Mouse (Mus musculus) kidney, adult 2 months (tissue): ENCODE results near the gene Abcg1. TPM values are rescaled to one million over a fixed set of nuclear protein-coding genes. Genes with fewer than 3 reads are reported as not detected.

Source experiments
- DNase-seq: peaks from one replicate; pipeline ENCODE4 v3.0.0; 2021
- H3K27ac ChIP-seq: fragments of 200-500 bp; 2 replicates; pipeline ENCODE4 v1.5.1; 2012; ENCODE audit warnings: low read depth, low read length, control low read depth, inconsistent platforms; ENCODE audit not compliant: insufficient read depth
- H3K27me3 ChIP-seq: fragments of 200-500 bp; replicated peaks from 2 replicates; pipeline ENCODE4 v1.6.1; 2012; ENCODE audit warnings: mild to moderate bottlenecking, moderate library complexity, low read length, inconsistent platforms; ENCODE audit not compliant: control insufficient read depth, insufficient read depth
- H3K36me3 ChIP-seq: fragments of 200-500 bp; 2 replicates; pipeline ENCODE4 v1.6.1; 2012; ENCODE audit warnings: mild to moderate bottlenecking, moderate library complexity, low read length, inconsistent platforms; ENCODE audit not compliant: control insufficient read depth, insufficient read depth
- H3K4me1 ChIP-seq: fragments of 200-500 bp; 2 replicates; pipeline ENCODE4 v1.6.1; 2011; ENCODE audit warnings: low read length; ENCODE audit not compliant: control insufficient read depth, insufficient read depth
- H3K4me3 ChIP-seq: fragments of 200-500 bp; 2 replicates; pipeline ENCODE4 v1.5.1; 2011; ENCODE audit warnings: mild to moderate bottlenecking, low read depth, low read length, control low read depth; ENCODE audit not compliant: insufficient read depth
- CTCF ChIP-seq: fragments of 200-500 bp; conservative IDR thresholded peaks from 2 replicates; pipeline ENCODE4 v1.5.1; 2011; ENCODE audit warnings: low read depth, mild to moderate bottlenecking, control low read depth, low read length, moderate library complexity, mixed read lengths; ENCODE audit not compliant: insufficient read depth, insufficient read length
- POLR2A ChIP-seq: fragments of 200-500 bp; IDR thresholded peaks from one replicate; pipeline ENCODE4 v1.6.1; 2011; ENCODE audit warnings: low read depth, low read length, control low read depth
- WGBS: fragments of 180-500 bp; shearing (Covaris S2); methylation state at CpG from one replicate; pipeline ENCODE4 v1.1.7; 2018; 5-methylcytosine and 5-hydroxymethylcytosine counted together
- polyA plus RNA-seq: library from polyadenylated mRNA; depleted of rRNA; stranded (reverse); fragments of >200 nt; gene quantifications from 2 replicates; pipeline ENCODE4 v1.2.3, GENCODE M21; 2012

Abcg1 gene
- polyA plus RNA-seq, 1 experiment = 8.2 TPM

DNA sequence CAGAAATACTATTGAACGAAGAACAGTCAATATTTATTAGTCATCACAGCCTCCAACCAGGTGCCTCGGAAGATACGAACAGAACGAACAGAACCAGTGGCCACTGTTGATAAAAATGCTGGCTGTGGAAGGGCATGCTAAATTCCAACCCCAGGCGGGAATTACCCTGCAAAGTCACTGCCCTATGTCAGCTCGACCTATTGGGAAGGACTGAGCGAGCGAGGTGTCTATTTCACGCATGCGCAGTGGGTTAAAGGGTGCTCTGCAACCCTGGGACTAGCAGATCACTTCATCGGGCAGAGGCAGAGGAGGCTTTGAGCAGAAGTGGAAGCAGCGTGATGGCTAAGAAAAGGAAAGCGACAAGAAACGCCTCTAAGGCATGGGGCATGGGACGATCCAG, 76.3 kb downstream of the Abcg1 start:
- H3K27me3 ChIP-seq = no peaks in the 10 kb centered on the region
- TF ChIP-seq CTCF = no peak
- TF ChIP-seq POLR2A = no peak
- no peak overlapping the region for H3K27ac ChIP-seq
- DNase-seq = no peak
- WGBS = 69% methylated on average over 15 of the region's 15 CpGs
- no peak overlapping the region for H3K4me3 ChIP-seq
- no peaks in the 10 kb centered on the region for H3K4me1 ChIP-seq
- H3K36me3 ChIP-seq = no peaks in the 10 kb centered on the region

DNA sequence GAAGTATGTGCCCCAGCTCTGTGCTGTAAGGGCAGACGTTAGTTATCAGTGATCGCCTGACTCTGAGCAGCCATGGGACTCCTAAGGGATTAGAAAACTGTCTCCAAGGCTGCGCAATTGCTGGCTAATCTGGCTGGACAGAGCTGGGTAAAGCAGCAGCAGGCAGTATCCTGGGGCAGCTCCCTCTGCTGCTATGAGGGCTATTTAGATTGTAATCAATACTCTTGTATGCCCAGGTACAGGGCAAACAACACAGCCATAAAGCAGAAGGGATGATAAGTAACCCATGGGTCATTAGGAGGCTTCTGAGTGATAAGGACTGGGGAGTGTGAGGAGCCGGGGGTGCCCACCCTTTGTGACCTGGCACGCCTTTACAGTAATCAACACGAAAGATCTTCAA, 77.4 kb downstream of the Abcg1 start:
- no peaks in the 10 kb centered on the region for H3K4me1 ChIP-seq
- H3K27ac ChIP-seq = no peak overlapping the region
- no peak for DNase-seq
- H3K27me3 ChIP-seq = no peaks in the 10 kb centered on the region
- WGBS = 59% methylated on average over 6 of the region's 6 CpGs
- no peaks in the 10 kb centered on the region for H3K36me3 ChIP-seq
- no peak overlapping the region for H3K4me3 ChIP-seq
- TF ChIP-seq CTCF (no peak), POLR2A (no peak)

DNA sequence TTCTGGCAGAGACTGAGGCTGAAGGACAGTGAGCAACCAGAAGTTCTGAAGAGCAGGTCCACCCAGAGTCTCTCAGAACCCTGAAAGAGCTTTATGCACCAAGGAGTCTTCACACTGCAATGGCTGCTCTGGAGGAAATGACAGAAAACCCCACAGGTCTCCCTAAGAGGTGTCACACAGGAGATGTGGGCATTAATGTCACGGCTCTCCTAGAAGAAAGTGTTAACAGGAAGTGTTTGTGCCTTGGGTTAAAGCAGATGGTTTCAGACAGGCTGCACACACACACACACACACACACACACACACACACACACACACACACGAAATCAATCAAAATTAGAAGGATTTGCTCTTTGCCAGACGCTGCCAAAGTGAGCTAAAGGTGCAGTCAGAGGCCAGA, 78.8 kb downstream of the Abcg1 start:
- no peaks in the 10 kb centered on the region for H3K27me3 ChIP-seq
- TF ChIP-seq CTCF = no peak
- TF ChIP-seq POLR2A = no peak
- H3K27ac ChIP-seq = no peak overlapping the region
- no peaks in the 10 kb centered on the region for H3K36me3 ChIP-seq
- H3K4me3 ChIP-seq = no peak overlapping the region
- H3K4me1 ChIP-seq = no peaks in the 10 kb centered on the region
- 64% methylated on average over 3 of the region's 3 CpGs for WGBS
- DNase-seq = no peak

GRCm38 (mm10) chr17:31136821-31137220, 79.3 kb downstream of the Abcg1 start:
- H3K4me3 ChIP-seq = no peak overlapping the region
- H3K27ac ChIP-seq = no peak overlapping the region
- H3K4me1 ChIP-seq = no peaks in the 10 kb centered on the region
- H3K27me3 ChIP-seq = no peaks in the 10 kb centered on the region
- TF ChIP-seq POLR2A (no peak), CTCF (no peak)
- DNase-seq = no peak
- H3K36me3 ChIP-seq = no peaks in the 10 kb centered on the region
- WGBS = 86% methylated on average over 1 of the region's 1 CpGs

- DNase-seq = peak; percentile 75
- Histone ChIP-seq H3K27ac (no peak overlapping the region), H3K4me1 (no peaks in the 10 kb centered on the region), H3K4me3 (no peak overlapping the region), H3K36me3 (no peaks in the 10 kb centered on the region), H3K27me3 (no peaks in the 10 kb centered on the region)
- 11% methylated on average over 5 of the region's 5 CpGs for WGBS
- TF ChIP-seq POLR2A (no peak), CTCF (peak; percentile 89)
Measured at GRCm38 (mm10) chr17:31138398-31138797, 80.9 kb downstream of the Abcg1 start.

DNA sequence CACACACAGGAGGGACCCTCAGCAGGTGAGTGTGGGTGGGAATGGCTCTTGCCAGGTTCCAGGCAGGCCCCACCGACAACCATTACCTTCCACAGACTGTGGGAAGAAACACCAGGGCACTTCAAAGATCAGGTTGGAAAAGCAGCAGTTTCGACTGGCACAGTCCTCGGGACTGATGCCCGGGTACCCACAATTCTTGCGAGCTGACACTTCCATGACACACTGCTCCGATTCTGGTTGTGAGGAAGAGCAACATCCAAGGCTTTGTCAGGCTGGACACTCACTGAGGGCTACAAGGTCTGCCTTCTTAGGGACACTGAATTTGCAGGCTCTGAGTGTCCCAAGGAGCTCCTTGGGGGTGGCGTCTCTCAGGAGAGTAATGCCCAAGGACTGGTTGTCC, 84.6 kb downstream of the Abcg1 start:
- Histone ChIP-seq H3K27me3 (no peaks in the 10 kb centered on the region), H3K27ac (no peak overlapping the region), H3K36me3 (no peaks in the 10 kb centered on the region), H3K4me1 (no peaks in the 10 kb centered on the region), H3K4me3 (no peak overlapping the region)
- 94% methylated on average over 7 of the region's 7 CpGs for WGBS
- no peak for TF ChIP-seq POLR2A
- no peak for TF ChIP-seq CTCF
- no peak for DNase-seq

DNA sequence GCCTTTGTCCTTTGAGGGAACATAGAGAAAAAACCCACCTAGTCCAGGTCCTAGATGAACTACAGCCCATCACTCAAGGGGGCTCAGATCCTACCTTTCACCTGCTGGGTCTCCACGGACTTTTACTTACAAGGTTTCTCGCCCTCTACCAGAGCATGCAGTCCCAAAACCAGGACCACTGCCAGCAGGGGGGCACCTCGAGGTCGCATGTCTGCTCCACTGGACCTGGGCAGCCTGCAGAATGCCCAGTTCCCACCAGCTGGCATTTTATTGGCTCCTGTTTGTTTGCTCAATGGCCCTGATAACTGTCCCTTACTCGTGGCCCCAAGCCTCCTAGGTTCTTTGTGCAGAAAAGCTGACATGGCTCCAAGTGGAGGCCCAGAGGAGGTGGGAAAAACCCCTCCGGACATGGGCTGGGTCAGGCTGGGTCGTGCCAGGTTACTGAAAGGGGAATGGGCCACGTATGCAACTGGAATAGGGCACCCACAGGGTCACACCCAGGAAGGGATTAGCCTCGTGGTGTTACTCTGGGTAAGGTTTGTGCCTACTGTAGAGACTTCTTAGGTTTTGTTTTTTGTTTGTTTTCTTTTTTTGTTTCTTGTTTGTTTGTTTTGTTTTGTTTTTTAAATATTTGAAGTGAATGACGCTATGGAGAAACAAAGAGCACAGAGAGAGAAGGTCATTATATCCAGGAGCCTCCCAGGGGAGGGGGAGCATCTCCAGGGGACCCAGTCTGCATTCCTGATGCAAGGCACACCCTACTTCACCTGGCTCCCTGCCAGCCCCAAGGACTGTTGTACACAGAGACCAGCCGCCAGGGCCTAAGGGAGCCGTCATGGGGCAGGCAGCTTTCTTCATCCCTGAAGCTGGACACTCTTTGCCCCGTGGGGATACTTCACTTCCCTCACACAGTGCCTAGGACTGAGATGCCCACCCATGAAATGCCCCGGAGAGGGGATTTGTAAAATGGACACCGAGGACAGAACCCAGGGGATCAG, 86.9 kb downstream of the Abcg1 start, which contains the start of gene Tff2:
Gene Tff2 (minus strand): TSS at position 243 of the 998 bp plus-strand sequence.
- Histone ChIP-seq H3K27ac (no peak within 1 kb of the TSS), H3K36me3 (no peaks in the 10 kb centered on the region), H3K27me3 (no peaks in the 10 kb centered on the region), H3K4me3 (no peak within 1 kb of the TSS), H3K4me1 (no peaks in the 10 kb centered on the region)
- TF ChIP-seq POLR2A (no peak), CTCF (no peak)
- DNase-seq = no peak
- 50% methylated on average over 15 of the region's 15 CpGs for WGBS
